Mouse (Mus musculus) adipose tissue, adult 10 weeks (tissue): ENCODE data around the gene Olfr247. TPM values are rescaled to one million over a fixed set of nuclear protein-coding genes. Genes with fewer than 3 reads are reported as not detected.

Experiments
- polyA plus RNA-seq: library from polyadenylated mRNA; stranded (reverse); fragments of 350-450 nt; fragmentation: Illumina TruSeq; extraction: RNeasy Lipid Tissue Mini Kit (QIAGEN cat#74804); gene quantifications from one replicate; pipeline ENCODE4 v1.2.3, GENCODE M21; 2014; ENCODE audit warnings: low read depth, low replicate concordance

Gene Olfr247
- polyA plus RNA-seq = not detected

DNA sequence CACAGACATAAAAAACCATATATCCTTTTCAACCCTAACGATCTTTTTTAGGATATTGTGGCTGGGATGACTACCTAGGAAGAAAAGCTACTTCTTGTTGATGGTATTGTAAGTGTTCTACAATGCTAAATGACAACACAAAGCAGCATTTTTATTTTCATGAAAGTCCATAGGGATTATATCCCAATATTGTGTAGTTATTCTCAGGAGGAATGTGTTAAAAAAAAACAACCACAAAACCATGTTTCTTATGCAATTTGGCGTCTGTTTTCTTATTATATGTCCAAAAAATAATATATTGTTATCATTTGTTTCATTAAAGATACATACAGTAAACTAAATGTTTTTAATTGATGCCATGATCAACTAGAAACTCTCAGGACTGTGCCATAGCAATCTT, at the start of gene Olfr247:
TSS of gene Olfr247 (minus strand) at position 101 of the 400 bp plus-strand sequence.

DNA sequence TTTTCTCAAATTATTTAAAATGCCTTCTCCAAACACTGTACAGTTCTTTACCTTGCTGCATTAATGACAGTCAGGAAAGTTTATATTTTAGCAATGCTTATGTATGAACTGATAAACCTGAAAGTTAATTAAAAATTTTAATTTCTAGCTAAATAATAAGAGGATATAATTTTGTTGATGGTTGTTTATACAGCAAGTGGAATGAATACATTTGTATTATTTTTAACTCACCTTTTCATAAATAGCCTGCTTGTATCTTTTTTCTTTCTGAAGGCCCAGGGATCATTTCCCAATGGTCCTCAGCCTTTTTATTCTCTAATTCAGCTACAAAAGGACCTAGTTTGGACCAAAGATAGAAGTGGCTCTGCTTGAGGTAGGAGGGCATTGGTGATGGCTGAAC, 36.4 kb upstream of the Olfr247 start, which contains the start of gene Olfr820:
TSS of gene Olfr820 (plus strand) at position 301 of the 400 bp plus-strand sequence.

DNA sequence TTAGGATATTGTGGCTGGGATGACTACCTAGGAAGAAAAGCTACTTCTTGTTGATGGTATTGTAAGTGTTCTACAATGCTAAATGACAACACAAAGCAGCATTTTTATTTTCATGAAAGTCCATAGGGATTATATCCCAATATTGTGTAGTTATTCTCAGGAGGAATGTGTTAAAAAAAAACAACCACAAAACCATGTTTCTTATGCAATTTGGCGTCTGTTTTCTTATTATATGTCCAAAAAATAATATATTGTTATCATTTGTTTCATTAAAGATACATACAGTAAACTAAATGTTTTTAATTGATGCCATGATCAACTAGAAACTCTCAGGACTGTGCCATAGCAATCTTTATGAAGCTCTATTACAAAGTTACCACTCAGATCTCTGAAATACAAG, 9.0 kb upstream of the Olfr247 start, which contains the start of gene Gm10310:
TSS of gene Gm10310 (minus strand) at position 101 of the 400 bp plus-strand sequence.

DNA sequence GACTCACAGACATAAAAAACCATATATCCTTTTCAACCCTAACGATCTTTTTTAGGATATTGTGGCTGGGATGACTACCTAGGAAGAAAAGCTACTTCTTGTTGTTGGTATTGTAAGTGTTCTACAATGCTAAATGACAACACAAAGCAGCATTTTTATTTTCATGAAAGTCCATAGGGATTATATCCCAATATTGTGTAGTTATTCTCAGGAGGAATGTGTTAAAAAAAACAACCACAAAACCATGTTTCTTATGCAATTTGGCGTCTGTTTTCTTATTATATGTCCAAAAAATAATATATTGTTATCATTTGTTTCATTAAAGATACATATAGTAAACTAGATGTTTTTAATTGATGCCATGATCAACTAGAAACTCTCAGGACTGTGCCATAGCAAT, 8.8 kb downstream of the Olfr247 start, which contains the start of gene Olfr819:
TSS of gene Olfr819 (minus strand) at position 101 of the 400 bp plus-strand sequence.

DNA sequence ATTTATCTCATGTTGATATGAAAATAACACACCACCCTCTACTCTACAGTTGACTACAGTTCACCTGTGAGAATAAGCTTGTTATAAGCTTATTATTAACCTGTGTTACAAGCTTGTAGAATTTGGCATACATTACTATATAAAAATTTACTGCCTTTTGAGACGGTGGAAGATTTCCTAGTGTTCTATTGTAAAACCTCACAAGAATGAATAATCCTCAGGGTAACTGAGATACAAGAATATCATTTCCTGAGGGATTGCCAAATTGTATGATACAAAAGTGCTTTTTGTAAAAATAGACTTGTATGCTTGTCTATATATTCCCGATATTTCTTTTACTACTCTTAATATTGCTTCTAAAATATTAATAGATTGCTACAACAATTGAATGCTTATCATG, 26.9 kb downstream of the Olfr247 start, which contains the start of gene Olfr818:
TSS of gene Olfr818 (minus strand) at position 101 of the 400 bp plus-strand sequence.

Other genes starting within 250 kb of the Olfr247 start
- not detected for gene Olfr805, start 246.8 kb downstream of the Olfr247 start, polyA plus RNA-seq
- gene Olfr806, start 234.2 kb downstream of the Olfr247 start, polyA plus RNA-seq = not detected
- gene Olfr807, start 218.3 kb downstream of the Olfr247 start, polyA plus RNA-seq = not detected
- not detected for gene Olfr808, start 210.7 kb downstream of the Olfr247 start, polyA plus RNA-seq
- gene Olfr809, start 201.5 kb downstream of the Olfr247 start, polyA plus RNA-seq = not detected
- gene Olfr810, start 181.2 kb downstream of the Olfr247 start, polyA plus RNA-seq = not detected
- not detected for gene Olfr811, start 171.7 kb downstream of the Olfr247 start, polyA plus RNA-seq
- gene Olfr812, start 130.0 kb downstream of the Olfr247 start, polyA plus RNA-seq = not detected
- not detected for gene Olfr813, start 120.8 kb downstream of the Olfr247 start, polyA plus RNA-seq
- gene Olfr814, start 96.3 kb downstream of the Olfr247 start, polyA plus RNA-seq = not detected
- gene Olfr815, start 70.3 kb downstream of the Olfr247 start, polyA plus RNA-seq = not detected
- gene Olfr816, start 60.5 kb downstream of the Olfr247 start, polyA plus RNA-seq = not detected
- not detected for gene Olfr818, start 27.0 kb downstream of the Olfr247 start, polyA plus RNA-seq
- gene Olfr819, start 8.9 kb downstream of the Olfr247 start, polyA plus RNA-seq = not detected
- gene Gm10310, start 8.9 kb upstream of the Olfr247 start, polyA plus RNA-seq = not detected
- gene Olfr820, start 36.5 kb upstream of the Olfr247 start, polyA plus RNA-seq = not detected
- not detected for gene Olfr821, start 54.2 kb upstream of the Olfr247 start, polyA plus RNA-seq
- not detected for gene Olfr822, start 95.1 kb upstream of the Olfr247 start, polyA plus RNA-seq
- not detected for gene Olfr823, start 139.2 kb upstream of the Olfr247 start, polyA plus RNA-seq
- gene Olfr824, start 153.9 kb upstream of the Olfr247 start, polyA plus RNA-seq = not detected
- gene Olfr825, start 190.6 kb upstream of the Olfr247 start, polyA plus RNA-seq = not detected
- not detected for gene Olfr826, start 208.0 kb upstream of the Olfr247 start, polyA plus RNA-seq
- not detected for gene Olfr827, start 238.3 kb upstream of the Olfr247 start, polyA plus RNA-seq